Mouse (Mus musculus) right cerebral cortex, adult 2 months (tissue): Measurements from ENCODE around the gene Cfap43.
A peak's percentile ranks its signal among the peaks of the same experiment; 100 is the strongest.
"Not testable (repeated sequence)": the region's sequence is repeated elsewhere in the genome, so short reads cannot be mapped to it uniquely, and the experiment has no call there.

Experiments
- DNase-seq, 2 experiments: peaks; one replicate each; pipeline ENCODE4 v3.0.0; 2021 to 2022; ENCODE audit warnings: low spot score in 2 of 2

Gene Cfap43

GRCm38 (mm10) chr19:47853951-47854795 lies 64.9 kb downstream of the Cfap43 start:
- peak; percentile 12 to 16 for DNase-seq

- no peak for DNase-seq
Observed at GRCm38 (mm10) chr19:47853053-47853452, 66.0 kb downstream of the Cfap43 start.

- DNase-seq, result not testable (repeated sequence)
Observed at GRCm38 (mm10) chr19:47852131-47852530, 67.0 kb downstream of the Cfap43 start.

GRCm38 (mm10) chr19:47849735-47850134 lies 69.4 kb downstream of the Cfap43 start:
- DNase-seq, result no peak

- not testable (repeated sequence) for DNase-seq
Observed at GRCm38 (mm10) chr19:47841234-47841633, 77.9 kb downstream of the Cfap43 start.

GRCm38 (mm10) chr19:47837527-47837901 lies 81.6 kb downstream of the Cfap43 start:
- no peak for DNase-seq

DNA sequence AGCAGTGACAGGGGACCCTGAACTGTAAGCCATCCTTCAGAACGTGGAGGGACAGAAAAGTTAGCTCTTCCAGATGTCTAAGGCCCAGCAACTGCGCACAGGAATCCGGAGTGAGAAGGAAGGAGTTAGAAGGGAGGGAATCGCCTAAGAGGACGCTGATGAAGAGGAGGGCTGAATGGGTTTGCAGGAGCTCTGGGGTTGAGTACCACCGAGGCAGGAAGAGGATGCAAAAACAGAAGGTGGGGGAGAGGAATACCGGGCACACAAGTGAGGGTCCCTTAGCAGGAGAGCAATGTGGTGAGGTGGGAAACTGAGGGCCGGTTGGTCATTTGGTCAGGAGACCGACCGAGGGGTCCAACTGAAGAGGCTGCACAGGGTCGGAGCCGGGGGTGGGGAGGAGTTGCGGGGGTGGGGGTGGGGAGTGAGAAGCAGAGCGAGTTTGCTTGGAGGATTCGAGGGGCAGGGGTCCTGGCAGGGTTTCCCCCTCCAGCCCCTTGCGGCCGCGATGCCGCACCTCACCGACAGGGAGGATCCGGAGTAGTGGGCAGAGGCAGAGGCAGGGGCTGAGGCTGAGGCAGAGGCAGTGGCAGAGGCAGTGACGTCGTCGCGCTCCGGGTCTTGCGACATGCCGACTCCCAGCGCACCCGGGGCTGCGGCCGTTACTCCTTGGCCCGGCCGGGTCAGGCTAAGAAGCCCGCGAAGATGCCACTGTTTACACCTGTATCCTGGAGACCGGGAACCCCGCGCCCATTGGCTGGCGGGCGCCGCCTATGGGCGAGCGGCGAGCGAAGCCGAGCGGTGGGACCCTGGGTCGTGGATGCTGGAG lies 82.2 kb downstream of the Cfap43 start:
- peak; percentile 51 to 63 for DNase-seq

- no peak for DNase-seq
Observed at GRCm38 (mm10) chr19:47835776-47836175, 83.3 kb downstream of the Cfap43 start.

- DNase-seq, result no peak
Observed at GRCm38 (mm10) chr19:47834614-47835013, 84.5 kb downstream of the Cfap43 start.

- no peak for DNase-seq
Observed at GRCm38 (mm10) chr19:47832316-47832715, 86.8 kb downstream of the Cfap43 start.

- no peak for DNase-seq
Observed at GRCm38 (mm10) chr19:47831111-47831510, 88.0 kb downstream of the Cfap43 start.

- DNase-seq, result no peak
Observed at GRCm38 (mm10) chr19:47829913-47830450, 89.1 kb downstream of the Cfap43 start.

- DNase-seq, result no peak
Observed at GRCm38 (mm10) chr19:47824026-47824425, 95.1 kb downstream of the Cfap43 start.

GRCm38 (mm10) chr19:47822143-47822796 lies 96.8 kb downstream of the Cfap43 start:
- no peak for DNase-seq

- DNase-seq, result no peak
Observed at GRCm38 (mm10) chr19:47821494-47821872, 97.6 kb downstream of the Cfap43 start.

DNA sequence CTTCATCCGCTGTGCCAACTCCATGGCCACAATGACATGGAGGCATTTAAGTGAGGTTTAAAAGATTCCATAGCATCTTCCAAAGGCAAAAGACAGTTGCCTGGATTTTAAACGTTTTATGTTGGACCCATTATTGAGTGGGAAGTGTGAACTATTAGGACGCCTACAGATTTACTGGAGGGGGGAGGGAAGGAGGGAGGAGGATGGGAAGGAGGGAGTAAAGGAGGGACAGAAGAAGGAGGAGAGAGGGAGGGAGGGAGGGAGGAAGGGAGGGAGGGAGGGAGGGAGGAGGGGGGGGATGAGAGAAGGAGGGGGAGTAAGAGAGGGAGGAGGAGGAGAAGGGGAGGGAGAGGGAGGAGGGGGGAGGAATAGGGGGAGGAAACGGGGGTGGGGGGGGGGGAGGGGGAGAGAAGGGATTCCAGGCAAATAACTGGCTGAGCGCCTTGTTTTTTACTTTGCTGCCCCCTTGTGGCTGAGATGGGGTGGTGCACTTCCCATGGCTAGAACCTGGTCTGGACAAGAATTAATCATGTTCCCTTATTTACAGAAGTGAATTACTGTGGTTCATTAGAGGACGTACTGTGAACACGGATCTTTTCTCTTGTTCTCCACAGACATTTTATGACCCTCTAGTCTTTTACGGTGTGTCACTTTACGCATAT lies 98.1 kb downstream of the Cfap43 start:
- peak; percentile 83 to 85 for DNase-seq

DNA sequence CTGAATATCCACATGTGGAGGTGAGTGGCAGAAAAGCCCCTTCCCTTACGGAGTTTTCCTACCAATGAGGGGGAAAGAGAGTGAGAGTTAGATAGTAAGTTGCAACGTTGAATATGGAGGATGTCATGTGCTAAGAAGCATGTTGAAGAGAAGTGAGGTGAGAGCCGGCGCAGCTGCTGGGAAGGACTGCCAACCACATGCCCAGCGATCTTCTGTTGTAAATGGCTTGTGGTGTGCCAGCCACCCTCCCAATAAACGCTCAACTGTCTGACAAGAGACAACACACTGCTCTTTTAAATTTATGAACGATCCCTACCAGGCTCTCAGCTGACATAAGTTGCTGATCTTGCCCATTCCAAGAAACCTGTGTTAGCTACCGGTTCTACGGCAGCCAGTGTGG lies 101.4 kb downstream of the Cfap43 start:
- no peak for DNase-seq

GRCm38 (mm10) chr19:47814721-47815120 lies 104.4 kb downstream of the Cfap43 start:
- DNase-seq, result no peak

DNA sequence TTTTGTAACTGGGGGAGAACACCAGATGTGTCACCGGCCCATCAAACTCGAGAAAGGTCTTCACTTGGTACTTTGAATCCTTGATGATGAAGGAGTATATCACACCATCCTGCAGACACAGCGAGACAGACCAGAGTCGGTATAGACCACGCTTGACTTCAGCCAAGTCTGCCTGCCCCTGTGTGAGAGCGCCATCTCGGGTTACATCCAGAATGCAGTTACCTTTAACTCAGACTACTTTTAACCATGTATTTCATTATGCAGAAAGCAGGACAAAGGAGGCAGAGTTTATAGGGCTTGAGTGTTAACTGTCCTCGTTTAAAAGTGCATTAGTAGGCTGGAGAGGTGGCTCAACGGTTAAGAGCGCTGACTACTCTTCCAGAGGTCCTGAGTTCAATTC lies 107.0 kb downstream of the Cfap43 start:
- no peak for DNase-seq

GRCm38 (mm10) chr19:47798583-47798982 lies 120.5 kb downstream of the Cfap43 start:
- DNase-seq, result no peak

DNA sequence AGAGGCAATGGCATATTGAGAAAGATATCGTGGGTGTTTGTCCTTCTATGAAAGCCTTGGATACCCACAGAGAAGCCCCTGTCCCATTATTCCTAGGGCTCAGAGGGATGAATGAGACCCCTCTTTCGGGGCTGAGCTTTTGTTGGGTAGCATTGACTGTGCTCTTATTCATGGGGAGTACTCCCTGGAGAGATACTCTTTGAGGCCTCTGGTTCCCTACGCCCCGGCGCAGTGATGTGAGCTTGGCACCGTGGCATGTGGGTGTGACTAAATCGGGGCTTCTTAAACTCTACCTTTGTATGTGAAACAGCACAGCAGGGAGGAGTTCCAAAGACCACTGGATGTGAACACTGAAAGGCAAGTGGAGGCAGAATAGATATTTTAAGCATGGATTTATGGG lies 122.4 kb downstream of the Cfap43 start:
- DNase-seq, result no peak
